Mouse (Mus musculus) ZHBTc4 (cell line): ENCODE measurements around the gene Dbnl.

ENCODE experiments used
- DNase-seq: peaks from one replicate; pipeline ENCODE4 v3.0.0-alpha.2; 2011; ENCODE audit warnings: low read depth, low spot score

Dbnl gene

GRCm38 (mm10) chr11:5788056-5789014 lies at the start of gene Dbnl:
Dbnl (plus strand) TSS chr11:5788488.
- DNase-seq = peak; percentile 99

- no peak for DNase-seq
Measured at GRCm38 (mm10) chr11:5738888-5739632, 49.2 kb upstream of the Dbnl start.

- no peak for DNase-seq
Measured at GRCm38 (mm10) chr11:5739846-5740245, 48.4 kb upstream of the Dbnl start.

- DNase-seq = peak; percentile 29
Measured at GRCm38 (mm10) chr11:5740599-5740964, 47.7 kb upstream of the Dbnl start.

- peak; percentile 88 for DNase-seq
Measured at GRCm38 (mm10) chr11:5740965-5741627, 47.2 kb upstream of the Dbnl start.

- no peak for DNase-seq
Measured at GRCm38 (mm10) chr11:5742106-5742505, 46.2 kb upstream of the Dbnl start.

- DNase-seq = no peak
Measured at GRCm38 (mm10) chr11:5744951-5745350, 43.3 kb upstream of the Dbnl start.

- peak; percentile 40 for DNase-seq
Measured at GRCm38 (mm10) chr11:5753755-5754154, 34.5 kb upstream of the Dbnl start.

GRCm38 (mm10) chr11:5761820-5762632 lies 26.3 kb upstream of the Dbnl start, which contains the start of gene Urgcp:
Urgcp (minus strand) TSS chr11:5762376.
- peak; percentile 98 for DNase-seq

- no peak for DNase-seq
Measured at GRCm38 (mm10) chr11:5762633-5762982, 25.7 kb upstream of the Dbnl start.

- DNase-seq = no peak
Measured at GRCm38 (mm10) chr11:5766019-5766418, 22.3 kb upstream of the Dbnl start.

GRCm38 (mm10) chr11:5778481-5778880 lies 9.8 kb upstream of the Dbnl start:
- DNase-seq = peak; percentile 58

GRCm38 (mm10) chr11:5780035-5780499 lies 8.2 kb upstream of the Dbnl start:
- no peak for DNase-seq

- peak; percentile 52 for DNase-seq
Measured at GRCm38 (mm10) chr11:5782199-5782944, 5.9 kb upstream of the Dbnl start.

- DNase-seq = no peak
Measured at GRCm38 (mm10) chr11:5785732-5786131, 2.6 kb upstream of the Dbnl start.

GRCm38 (mm10) chr11:5787671-5788055 lies 625 bp upstream of the Dbnl start:
- no peak for DNase-seq

- no peak for DNase-seq
Measured at GRCm38 (mm10) chr11:5789071-5789753, 924 bp downstream of the Dbnl start.

GRCm38 (mm10) chr11:5789754-5790333 lies 1.6 kb downstream of the Dbnl start:
- no peak for DNase-seq

GRCm38 (mm10) chr11:5790431-5790830 lies 2.1 kb downstream of the Dbnl start:
- no peak for DNase-seq
